Mouse (Mus musculus): ENCODE measurements around the gene Tspyl3.

- no peak for TF ChIP-seq CTCF (IDR thresholded peaks at IDR 0.05; ENCODE audit: low read depth)
- no peak for TF ChIP-seq EP300 (IDR thresholded peaks at IDR 0.05; ENCODE audit: low read depth)
Measured at GRCm38 (mm10) chr2:153224946-153225594, at the start of gene Tspyl3.

Measured in liver, postnatal 0 days (tissue).